Mouse (Mus musculus) heart, embryonic 10.5 days (tissue): ENCODE data around the gene Pde4d. TPM values are rescaled to one million over a fixed set of nuclear protein-coding genes. Genes with fewer than 3 reads are reported as not detected.
A peak's percentile ranks its signal among the peaks of the same experiment; 100 is the strongest.

Experiments used
- DNase-seq: peaks from one replicate; pipeline ENCODE4 v3.0.0-alpha.2; 2017; ENCODE audit warnings: low spot score
- H3K27ac ChIP-seq: fragments of 300-500 bp; sonication (generic); 2 replicates; pipeline ENCODE4 v1.5.1; 2016; ENCODE audit warnings: mild to moderate bottlenecking
- H3K27me3 ChIP-seq: fragments of 300-500 bp; sonication (generic); 2 replicates; pipeline ENCODE4 v1.6.1; 2016; ENCODE audit warnings: mild to moderate bottlenecking; ENCODE audit not compliant: poor library complexity, insufficient read depth, severe bottlenecking
- H3K36me3 ChIP-seq: fragments of 300-500 bp; sonication (generic); 2 replicates; pipeline ENCODE4 v1.6.1; 2016; ENCODE audit warnings: mild to moderate bottlenecking, moderate library complexity
- H3K4me1 ChIP-seq: fragments of 300-500 bp; sonication (generic); 2 replicates; pipeline ENCODE4 v1.6.1; 2016; ENCODE audit warnings: mild to moderate bottlenecking
- H3K4me3 ChIP-seq: fragments of 300-500 bp; sonication (generic); 2 replicates; pipeline ENCODE4 v1.5.1; 2016; ENCODE audit warnings: mild to moderate bottlenecking, moderate library complexity
- H3K9me3 ChIP-seq: fragments of 300-500 bp; sonication (generic); 2 replicates; pipeline ENCODE4 v1.6.1; 2016; ENCODE audit warnings: mild to moderate bottlenecking, moderate library complexity
- whole genome bisulfite sequencing: fragments of 180-500 bp; shearing (Covaris S2); methylation state at CpG from one replicate; pipeline ENCODE4 v1.1.7; 2016; 5-methylcytosine and 5-hydroxymethylcytosine counted together
- polyA plus RNA-seq: library from polyadenylated mRNA; unstranded; fragments of >200 nt; fragmentation: Nextera tagmentation; extraction: Ambion mirVana; gene quantifications from 2 replicates; pipeline ENCODE4 v1.2.1, GENCODE M21; 2016

Pde4d gene
- polyA plus RNA-seq, 1 experiment from 2014 or later, result 24.9 TPM

GRCm38 (mm10) chr13:109211941-109212487, 762.3 kb downstream of the Pde4d start:
- no peak for DNase-seq
- no peak overlapping the region for H3K27ac ChIP-seq
- 29% methylated on average over 16 of the region's 16 CpGs for WGBS
- no peaks in the 10 kb centered on the region for H3K9me3 ChIP-seq
- peak overlapping the region; percentile 39 for H3K4me3 ChIP-seq
- no peaks in the 10 kb centered on the region for H3K36me3 ChIP-seq
- H3K4me1 ChIP-seq, result peaks cover 7% of the 10 kb centered on the region; the same call in 1 of the 2 replicates
- H3K27me3 ChIP-seq, result peaks cover 8% of the 10 kb centered on the region

DNA sequence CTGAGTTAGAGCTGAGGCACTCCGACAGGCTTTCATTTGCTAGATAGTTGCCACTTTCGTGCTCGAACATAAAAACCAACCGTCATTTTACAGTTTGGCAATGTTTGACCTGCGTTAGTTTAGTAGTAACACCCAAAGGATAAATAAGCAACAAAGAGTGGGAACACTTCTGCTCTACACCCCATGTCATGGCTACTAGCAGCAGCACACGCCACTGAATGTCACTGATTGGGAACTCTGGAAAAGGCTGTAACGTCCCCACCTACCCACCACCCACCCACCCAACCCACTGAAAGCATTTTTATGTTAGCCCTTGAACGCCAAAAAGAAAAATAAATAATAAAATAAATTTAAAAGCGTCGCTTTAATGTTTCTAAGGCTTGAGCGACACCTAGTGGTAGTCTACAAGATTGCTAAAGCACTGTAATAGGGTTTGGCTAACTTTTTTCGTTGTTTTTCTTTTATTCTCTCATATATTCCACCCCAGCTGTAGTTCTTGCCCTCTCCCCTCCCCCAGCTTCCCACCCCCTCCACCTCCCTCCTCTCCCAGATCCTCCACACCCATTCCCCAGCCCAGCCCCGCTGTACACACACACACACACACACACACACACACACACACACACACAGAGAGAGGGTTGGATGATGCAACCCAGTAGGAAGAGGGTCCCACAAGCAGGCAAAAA, 763.2 kb downstream of the Pde4d start:
- WGBS, result 22% methylated on average over 13 of the region's 13 CpGs
- DNase-seq, result no peak

DNA sequence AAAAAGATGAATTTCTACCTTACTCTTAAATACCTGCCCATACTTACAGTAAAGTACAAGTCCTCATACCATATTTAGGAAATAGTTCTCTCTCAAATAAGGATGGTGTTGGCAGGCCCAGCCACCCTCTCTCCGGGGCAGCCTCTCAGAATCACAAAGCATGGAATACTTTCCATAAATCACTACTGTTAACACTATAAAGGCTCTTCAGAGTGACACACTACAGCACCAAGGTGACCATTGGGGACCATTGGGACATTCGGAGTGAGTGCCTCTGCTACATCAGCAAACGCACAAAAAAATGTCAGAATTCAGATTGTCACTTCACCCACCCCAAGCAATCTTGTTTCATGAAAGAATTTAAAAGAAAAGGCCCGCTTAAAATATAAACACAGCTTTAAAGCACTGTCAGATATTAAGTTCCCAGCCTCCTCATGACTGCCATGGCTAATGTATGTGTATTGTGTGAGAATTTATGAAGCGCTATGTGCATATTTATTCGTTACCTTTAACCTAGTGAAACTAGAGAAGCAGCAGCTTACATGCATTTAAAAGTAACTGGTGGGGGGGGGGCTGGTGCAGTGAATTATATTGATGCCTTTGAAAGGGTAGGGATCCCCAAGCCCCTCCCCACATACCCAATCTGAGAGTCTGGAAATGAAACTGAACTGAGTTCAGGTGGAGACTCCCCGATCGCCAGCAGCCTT, 769.4 kb downstream of the Pde4d start:
- Histone ChIP-seq H3K36me3 (no peaks in the 10 kb centered on the region), H3K4me1 (no peaks in the 10 kb centered on the region), H3K4me3 (no peak overlapping the region), H3K27ac (no peak overlapping the region), H3K27me3 (no peaks in the 10 kb centered on the region), H3K9me3 (no peaks in the 10 kb centered on the region)
- DNase-seq, result peak; percentile 27
- WGBS, result 81% methylated on average over 8 of the region's 8 CpGs

More for the DNA sequence above, 763.2 kb downstream of the Pde4d start:
- no peak overlapping the region for H3K27ac ChIP-seq
- no peaks in the 10 kb centered on the region for H3K36me3 ChIP-seq
- H3K9me3 ChIP-seq, result no peaks in the 10 kb centered on the region
- peaks cover 7% of the 10 kb centered on the region; the same call in 1 of the 2 replicates for H3K4me1 ChIP-seq
- H3K4me3 ChIP-seq, result peak overlapping the region; percentile 39
- H3K27me3 ChIP-seq, result peaks cover 8% of the 10 kb centered on the region

DNA sequence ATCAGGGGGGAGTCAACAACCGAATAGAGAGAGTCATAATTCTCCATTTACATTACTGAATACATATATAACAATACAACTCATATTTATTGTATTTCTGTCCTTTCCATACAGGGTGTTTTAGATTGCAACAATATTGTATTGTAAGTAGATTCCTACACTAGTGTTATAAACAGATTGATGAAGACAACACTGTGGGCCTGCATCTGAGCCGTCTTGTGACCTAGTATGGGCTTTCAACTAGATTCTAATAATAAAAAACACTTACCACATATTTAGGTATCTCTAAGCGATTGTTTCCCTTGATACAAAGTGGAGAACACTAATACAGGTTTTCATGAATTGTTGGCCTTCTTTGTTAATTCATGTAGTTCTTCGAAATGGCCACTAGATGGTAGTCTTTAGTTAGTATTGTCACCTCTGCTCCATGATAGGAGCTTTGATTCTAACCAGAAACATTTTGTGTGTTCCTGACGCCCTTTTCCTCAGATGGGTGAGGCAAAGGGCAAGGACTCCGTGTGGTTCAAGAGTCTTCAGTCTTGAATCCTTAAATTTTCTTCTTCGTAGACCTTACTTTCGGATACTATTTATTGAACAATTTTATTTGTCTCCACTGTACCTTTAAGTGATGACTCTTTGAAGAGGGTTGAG, 779.3 kb downstream of the Pde4d start:
- no peaks in the 10 kb centered on the region for H3K27me3 ChIP-seq
- DNase-seq, result no peak
- no peaks in the 10 kb centered on the region for H3K9me3 ChIP-seq
- H3K36me3 ChIP-seq, result no peaks in the 10 kb centered on the region
- peaks cover 19% of the 10 kb centered on the region; the same call in 1 of the 2 replicates for H3K4me1 ChIP-seq
- 20% methylated on average over 8 of the region's 8 CpGs for WGBS
- peak overlapping the region; percentile 42 for H3K4me3 ChIP-seq
- H3K27ac ChIP-seq, result 0 out of 2 replicates have a peak overlapping the region, but pooled peaks have one; percentile 6

- peaks cover 26% of the 10 kb centered on the region for H3K4me1 ChIP-seq
- H3K4me3 ChIP-seq, result peak overlapping the region; percentile 42
- H3K36me3 ChIP-seq, result no peaks in the 10 kb centered on the region
- H3K27ac ChIP-seq, result 0 out of 2 replicates have a peak overlapping the region, but pooled peaks have one; percentile 42
- H3K27me3 ChIP-seq, result no peaks in the 10 kb centered on the region
- no peaks in the 10 kb centered on the region for H3K9me3 ChIP-seq
- 46% methylated on average over 17 of the region's 17 CpGs for WGBS
- DNase-seq, result no peak
Measured at GRCm38 (mm10) chr13:109229618-109230334, 780.0 kb downstream of the Pde4d start.

DNA sequence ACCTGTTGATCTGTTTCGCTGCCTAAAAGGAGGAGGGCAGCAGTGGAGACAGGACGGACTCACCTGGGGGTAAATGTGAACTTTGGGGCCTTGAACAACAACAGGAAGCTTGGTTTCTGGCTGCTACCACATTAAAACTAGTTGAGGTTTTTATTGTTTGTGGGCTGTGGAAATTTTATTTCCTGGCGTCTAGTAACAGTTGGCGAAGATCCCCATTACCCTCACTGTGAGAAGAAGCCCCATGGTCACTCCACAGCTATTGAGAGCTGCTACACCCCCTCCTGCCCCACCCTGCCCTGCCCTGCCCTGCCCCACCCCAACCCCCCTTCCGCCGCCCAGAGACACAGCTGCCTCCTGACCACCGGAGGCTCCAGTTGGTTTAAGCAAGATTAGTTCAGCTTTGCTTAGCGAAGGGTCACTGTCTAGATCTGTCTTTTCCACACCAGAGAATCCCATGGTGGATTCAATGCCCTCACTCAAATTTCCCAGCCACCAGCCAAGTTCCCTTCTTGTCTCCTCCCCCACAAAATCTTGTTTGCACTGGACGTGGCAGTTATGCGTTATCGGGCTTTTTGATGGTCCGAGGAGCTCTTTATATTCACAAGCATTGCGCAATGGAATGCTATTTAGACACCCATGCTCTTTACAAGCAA, 780.7 kb downstream of the Pde4d start:
- H3K9me3 ChIP-seq, result no peaks in the 10 kb centered on the region
- 72% methylated on average over 13 of the region's 13 CpGs for WGBS
- DNase-seq, result no peak
- H3K36me3 ChIP-seq, result no peaks in the 10 kb centered on the region
- H3K27me3 ChIP-seq, result no peaks in the 10 kb centered on the region
- no peak overlapping the region for H3K4me3 ChIP-seq
- peaks cover 27% of the 10 kb centered on the region for H3K4me1 ChIP-seq
- peak overlapping the region; percentile 42; the same call in 1 of the 2 replicates for H3K27ac ChIP-seq

- Histone ChIP-seq H3K27me3 (no peaks in the 10 kb centered on the region), H3K36me3 (no peaks in the 10 kb centered on the region), H3K9me3 (no peaks in the 10 kb centered on the region), H3K27ac (no peak overlapping the region), H3K4me3 (no peak overlapping the region), H3K4me1 (peaks cover 31% of the 10 kb centered on the region)
- DNase-seq, result no peak
- WGBS, result 57% methylated on average over 18 of the region's 18 CpGs
Measured at GRCm38 (mm10) chr13:109231848-109232460, 782.2 kb downstream of the Pde4d start.

GRCm38 (mm10) chr13:109232531-109232930, 782.8 kb downstream of the Pde4d start:
- no peak for DNase-seq
- Histone ChIP-seq H3K36me3 (no peaks in the 10 kb centered on the region), H3K4me1 (peaks cover 31% of the 10 kb centered on the region), H3K9me3 (no peaks in the 10 kb centered on the region), H3K27ac (no peak overlapping the region), H3K4me3 (no peak overlapping the region), H3K27me3 (no peaks in the 10 kb centered on the region)
- WGBS, result 73% methylated on average over 5 of the region's 5 CpGs

DNA sequence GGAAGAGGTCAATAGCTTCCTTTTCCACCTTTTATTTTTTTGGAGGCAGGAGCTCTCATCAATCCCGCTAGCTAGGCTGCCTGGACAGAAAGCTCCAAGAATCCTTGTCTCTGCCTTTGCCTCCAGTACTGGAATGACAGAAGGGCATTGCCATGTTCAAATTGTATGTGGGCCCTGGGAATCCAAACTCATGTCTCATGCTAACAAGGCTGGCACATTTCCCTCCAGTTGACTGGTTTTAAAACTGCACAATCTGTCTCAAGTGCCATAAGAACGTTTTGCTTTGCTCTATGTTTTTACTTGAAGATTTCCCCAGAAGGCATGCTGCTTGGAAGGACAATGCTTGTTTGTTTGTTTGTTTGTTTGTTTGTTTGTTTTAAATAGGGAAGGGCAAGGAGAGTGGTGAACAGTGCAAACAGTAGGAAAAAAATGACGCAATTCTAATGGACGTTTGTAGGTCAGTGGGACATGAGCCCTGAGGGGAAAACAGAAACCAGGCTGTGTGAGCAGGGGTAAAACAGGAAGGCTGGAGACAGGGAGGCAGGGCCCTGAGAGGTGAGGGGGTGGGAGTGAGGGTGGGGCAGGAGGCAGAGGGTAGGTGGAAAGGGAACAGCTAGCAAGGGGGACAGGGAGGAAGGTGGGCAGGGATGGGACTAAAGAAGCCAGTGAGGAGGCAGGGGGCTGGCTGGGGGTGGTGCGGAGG, 784.3 kb downstream of the Pde4d start:
- H3K4me1 ChIP-seq, result peaks cover 31% of the 10 kb centered on the region
- H3K27ac ChIP-seq, result peak overlapping the region; percentile 67; the same call in 1 of the 2 replicates
- no peak for DNase-seq
- WGBS, result 43% methylated on average over 5 of the region's 5 CpGs
- no peaks in the 10 kb centered on the region for H3K36me3 ChIP-seq
- H3K27me3 ChIP-seq, result no peaks in the 10 kb centered on the region
- no peak overlapping the region for H3K4me3 ChIP-seq
- no peaks in the 10 kb centered on the region for H3K9me3 ChIP-seq

- no peak for DNase-seq
- H3K4me3 ChIP-seq, result no peak overlapping the region
- no peaks in the 10 kb centered on the region for H3K9me3 ChIP-seq
- 59% methylated on average over 4 of the region's 4 CpGs for WGBS
- no peaks in the 10 kb centered on the region for H3K27me3 ChIP-seq
- H3K4me1 ChIP-seq, result peaks cover 23% of the 10 kb centered on the region
- H3K27ac ChIP-seq, result no peak overlapping the region
- no peaks in the 10 kb centered on the region for H3K36me3 ChIP-seq
Measured at GRCm38 (mm10) chr13:109236047-109236446, 786.3 kb downstream of the Pde4d start.

GRCm38 (mm10) chr13:109238670-109239069, 788.9 kb downstream of the Pde4d start:
- WGBS, result 59% methylated on average over 4 of the region's 4 CpGs
- no peak for DNase-seq
- Histone ChIP-seq H3K36me3 (no peaks in the 10 kb centered on the region), H3K4me1 (peaks cover 14% of the 10 kb centered on the region), H3K4me3 (no peak overlapping the region), H3K27ac (no peak overlapping the region), H3K27me3 (no peaks in the 10 kb centered on the region), H3K9me3 (no peaks in the 10 kb centered on the region)
